Mouse (Mus musculus): Measurements from ENCODE around the gene Tgfbrap1.

DNA sequence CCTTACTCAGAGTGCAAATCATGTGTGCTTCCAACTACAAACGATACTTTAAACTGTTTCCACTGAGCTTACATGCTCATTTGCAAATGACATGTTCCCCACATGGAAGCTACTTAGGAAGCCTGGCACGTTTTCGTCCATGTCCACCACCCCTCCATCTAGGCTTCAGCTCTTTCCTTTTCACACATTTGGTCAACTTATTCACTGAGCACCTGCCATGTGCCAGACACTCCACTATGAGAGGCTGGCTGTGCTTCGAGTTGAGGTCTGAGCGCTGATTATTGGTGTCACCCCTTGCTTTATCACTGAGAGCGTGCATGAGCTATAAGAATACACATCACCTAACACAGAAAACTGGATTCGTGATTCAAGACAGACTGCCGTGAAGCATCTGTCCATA is 26.4 kb downstream of the Tgfbrap1 start:
- no peak for TF ChIP-seq CTCF (IDR thresholded peaks at IDR 0.05; ENCODE audit: low read depth)
- no peak for TF ChIP-seq EP300 (IDR thresholded peaks at IDR 0.05; ENCODE audit: low read depth)
